Mouse (Mus musculus) limb, embryonic 13.5 days (tissue): ENCODE measurements around the gene Tardbp. TPM values are rescaled to one million over a fixed set of nuclear protein-coding genes. Genes with fewer than 3 reads are reported as not detected.
A peak's percentile ranks its signal among the peaks of the same experiment; 100 is the strongest.

Source experiments
- ATAC-seq: fragments of 200-750 bp; cut with Nextera tagmentation; 2 replicates; pipeline ENCODE4 v1.8.0; 2017; ENCODE audit warnings: low read depth, moderate number of reproducible peaks, moderate TSS enrichment; ENCODE audit not compliant: low FRiP score
- H3K27ac ChIP-seq: fragments of 300-500 bp; sonication (generic); 2 replicates; pipeline ENCODE4 v1.5.1; 2015; ENCODE audit warnings: inconsistent platforms, mild to moderate bottlenecking, moderate library complexity
- H3K27me3 ChIP-seq: fragments of 300-500 bp; sonication (generic); 2 replicates; pipeline ENCODE4 v1.6.1; 2015; ENCODE audit warnings: mild to moderate bottlenecking, inconsistent platforms
- H3K36me3 ChIP-seq: fragments of 300-500 bp; sonication (generic); 2 replicates; pipeline ENCODE4 v1.6.1; 2015; ENCODE audit warnings: inconsistent platforms, mild to moderate bottlenecking, moderate library complexity
- H3K4me1 ChIP-seq: fragments of 300-500 bp; sonication (generic); 2 replicates; pipeline ENCODE4 v1.6.1; 2015; ENCODE audit warnings: inconsistent platforms
- H3K4me2 ChIP-seq: fragments of 300-500 bp; sonication (generic); replicated peaks from 2 replicates; pipeline ENCODE4 v1.6.1; 2015; ENCODE audit warnings: inconsistent platforms, mild to moderate bottlenecking, moderate library complexity
- H3K4me3 ChIP-seq: fragments of 300-500 bp; sonication (generic); 2 replicates; pipeline ENCODE4 v1.5.1; 2015; ENCODE audit warnings: moderate library complexity, mild to moderate bottlenecking, inconsistent platforms
- H3K9ac ChIP-seq: fragments of 300-500 bp; sonication (generic); 2 replicates; pipeline ENCODE4 v1.6.1; 2015; ENCODE audit warnings: mild to moderate bottlenecking, inconsistent platforms
- H3K9me3 ChIP-seq: fragments of 300-500 bp; sonication (generic); 2 replicates; pipeline ENCODE4 v1.6.1; 2016; ENCODE audit warnings: inconsistent platforms
- WGBS: fragments of 180-500 bp; shearing (Covaris S2); methylation state at CpG from one replicate; pipeline ENCODE4 v1.1.7; 2015; 5-methylcytosine and 5-hydroxymethylcytosine counted together
- polyA plus RNA-seq: library from polyadenylated mRNA; unstranded; fragments of >200 nt; fragmentation: Nextera tagmentation; extraction: Ambion mirVana; gene quantifications from 2 replicates; pipeline ENCODE4 v1.2.1, GENCODE M21; 2015

The Tardbp gene
- 346 and 363 TPM in 2 replicates for polyA plus RNA-seq

- H3K9me3 ChIP-seq: no peaks in the 10 kb centered on the region
- H3K27ac ChIP-seq: peak within 1 kb of the TSS; percentile 95
- H3K4me1 ChIP-seq: peaks cover 21% of the 10 kb centered on the region
- under 1% methylated on average over 51 of the region's 51 CpGs for WGBS
- H3K9ac ChIP-seq: peak within 1 kb of the TSS; percentile 99
- H3K27me3 ChIP-seq: no peaks in the 10 kb centered on the region
- H3K4me2 ChIP-seq: peak within 1 kb of the TSS; percentile 86
- H3K4me3 ChIP-seq: peak within 1 kb of the TSS; percentile 98
- peaks cover 34% of the 10 kb centered on the region for H3K36me3 ChIP-seq
- ATAC-seq: peak; percentile 97
Measured at GRCm38 (mm10) chr4:148626623-148627185, at the start of gene Tardbp. Gene Tardbp, minus strand, starts transcription at chr4:148627019.

- no peaks in the 10 kb centered on the region for H3K9me3 ChIP-seq
- H3K4me3 ChIP-seq: no peak overlapping the region
- no peak overlapping the region for H3K27ac ChIP-seq
- no peaks in the 10 kb centered on the region for H3K36me3 ChIP-seq
- no peak for ATAC-seq
- H3K4me1 ChIP-seq: peaks cover 23% of the 10 kb centered on the region
- 49% methylated on average over 16 of the region's 16 CpGs for WGBS
- H3K27me3 ChIP-seq: peaks cover 7% of the 10 kb centered on the region; the same call in 1 of the 2 replicates
- H3K4me2 ChIP-seq: no peak overlapping the region
- H3K9ac ChIP-seq: no peak overlapping the region
Measured at GRCm38 (mm10) chr4:148676188-148676960, 49.6 kb upstream of the Tardbp start.

GRCm38 (mm10) chr4:148675043-148675442 is 48.2 kb upstream of the Tardbp start:
- ATAC-seq: no peak
- Histone ChIP-seq H3K36me3 (no peaks in the 10 kb centered on the region), H3K4me2 (no peak overlapping the region), H3K9ac (no peak overlapping the region), H3K4me3 (no peak overlapping the region), H3K27me3 (peaks cover 4% of the 10 kb centered on the region; the same call in 1 of the 2 replicates), H3K27ac (no peak overlapping the region), H3K9me3 (no peaks in the 10 kb centered on the region), H3K4me1 (peaks cover 22% of the 10 kb centered on the region)
- WGBS: 31% methylated on average over 7 of the region's 7 CpGs

GRCm38 (mm10) chr4:148671230-148671947 is 44.6 kb upstream of the Tardbp start:
- peaks cover 2% of the 10 kb centered on the region; the same call in 1 of the 2 replicates for H3K27me3 ChIP-seq
- peaks cover 13% of the 10 kb centered on the region for H3K4me1 ChIP-seq
- no peak overlapping the region for H3K27ac ChIP-seq
- WGBS: 46% methylated on average over 16 of the region's 16 CpGs
- H3K9me3 ChIP-seq: no peaks in the 10 kb centered on the region
- H3K4me2 ChIP-seq: peak overlapping the region; percentile 7; the same call in 1 of the 2 replicates
- H3K36me3 ChIP-seq: no peaks in the 10 kb centered on the region
- H3K9ac ChIP-seq: no peak overlapping the region
- ATAC-seq: no peak
- H3K4me3 ChIP-seq: no peak overlapping the region

GRCm38 (mm10) chr4:148667006-148667755 is 40.4 kb upstream of the Tardbp start:
- no peak for ATAC-seq
- Histone ChIP-seq H3K27ac (no peak overlapping the region), H3K9ac (0 out of 2 replicates have a peak overlapping the region, but pooled peaks have one; percentile 25), H3K36me3 (no peaks in the 10 kb centered on the region), H3K4me2 (no peak overlapping the region), H3K4me1 (peaks cover 15% of the 10 kb centered on the region), H3K27me3 (peaks cover 22% of the 10 kb centered on the region; the same call in 1 of the 2 replicates), H3K4me3 (no peak overlapping the region), H3K9me3 (no peaks in the 10 kb centered on the region)
- WGBS: 86% methylated on average over 15 of the region's 15 CpGs

GRCm38 (mm10) chr4:148664021-148664420 is 37.2 kb upstream of the Tardbp start:
- Histone ChIP-seq H3K4me3 (no peak overlapping the region), H3K9me3 (no peaks in the 10 kb centered on the region), H3K36me3 (no peaks in the 10 kb centered on the region), H3K4me2 (no peak overlapping the region), H3K9ac (no peak overlapping the region), H3K27ac (no peak overlapping the region), H3K27me3 (peaks cover 26% of the 10 kb centered on the region; the same call in 1 of the 2 replicates), H3K4me1 (peaks cover 11% of the 10 kb centered on the region)
- ATAC-seq: no peak
- WGBS: 32% methylated on average over 6 of the region's 6 CpGs

GRCm38 (mm10) chr4:148663326-148663725 is 36.5 kb upstream of the Tardbp start:
- peaks cover 11% of the 10 kb centered on the region for H3K4me1 ChIP-seq
- no peak overlapping the region for H3K9ac ChIP-seq
- H3K4me2 ChIP-seq: no peak overlapping the region
- H3K4me3 ChIP-seq: no peak overlapping the region
- WGBS: 74% methylated on average over 7 of the region's 7 CpGs
- peaks cover 26% of the 10 kb centered on the region; the same call in 1 of the 2 replicates for H3K27me3 ChIP-seq
- no peaks in the 10 kb centered on the region for H3K36me3 ChIP-seq
- no peak for ATAC-seq
- H3K27ac ChIP-seq: no peak overlapping the region
- H3K9me3 ChIP-seq: no peaks in the 10 kb centered on the region

- peak overlapping the region; percentile 53 for H3K4me2 ChIP-seq
- H3K36me3 ChIP-seq: no peaks in the 10 kb centered on the region
- H3K9ac ChIP-seq: no peak overlapping the region
- peaks cover 11% of the 10 kb centered on the region for H3K4me1 ChIP-seq
- H3K27ac ChIP-seq: no peak overlapping the region
- peaks cover 29% of the 10 kb centered on the region; the same call in 1 of the 2 replicates for H3K27me3 ChIP-seq
- ATAC-seq: no peak
- H3K9me3 ChIP-seq: no peaks in the 10 kb centered on the region
- WGBS: 23% methylated on average over 21 of the region's 21 CpGs
- H3K4me3 ChIP-seq: 0 out of 2 replicates have a peak overlapping the region, but pooled peaks have one; percentile 12
Measured at GRCm38 (mm10) chr4:148662168-148662965, 35.5 kb upstream of the Tardbp start.

GRCm38 (mm10) chr4:148660174-148660573 is 33.4 kb upstream of the Tardbp start:
- H3K4me1 ChIP-seq: peaks cover 15% of the 10 kb centered on the region
- no peak overlapping the region for H3K4me3 ChIP-seq
- H3K9ac ChIP-seq: no peak overlapping the region
- no peaks in the 10 kb centered on the region for H3K9me3 ChIP-seq
- H3K27me3 ChIP-seq: peaks cover 29% of the 10 kb centered on the region; the same call in 1 of the 2 replicates
- no peaks in the 10 kb centered on the region for H3K36me3 ChIP-seq
- H3K4me2 ChIP-seq: no peak overlapping the region
- ATAC-seq: no peak
- 32% methylated on average over 3 of the region's 3 CpGs for WGBS
- H3K27ac ChIP-seq: no peak overlapping the region

- Histone ChIP-seq H3K4me3 (no peak overlapping the region), H3K9ac (no peak overlapping the region), H3K27ac (no peak overlapping the region), H3K4me1 (peaks cover 13% of the 10 kb centered on the region), H3K4me2 (no peak overlapping the region), H3K9me3 (no peaks in the 10 kb centered on the region), H3K27me3 (peaks cover 11% of the 10 kb centered on the region; the same call in 1 of the 2 replicates), H3K36me3 (no peaks in the 10 kb centered on the region)
- 81% methylated on average over 13 of the region's 13 CpGs for WGBS
- no peak for ATAC-seq
Measured at GRCm38 (mm10) chr4:148657776-148658175, 31.0 kb upstream of the Tardbp start.
